Mouse (Mus musculus): Measurements from ENCODE around the gene Celf5. TPM values are rescaled to one million over a fixed set of nuclear protein-coding genes. Genes with fewer than 3 reads are reported as not detected.

The Celf5 gene
- polyA plus RNA-seq, 1 experiment from 2014 or later: 64.4 TPM

GRCm38 (mm10) chr10:81494260-81495041 lies 11.9 kb upstream of the Celf5 start:
- ATAC-seq (ENCODE audit: low read depth): no peak
- Histone ChIP-seq H3K9ac (replicated peaks; ENCODE audit: low read depth, low read length) (peak overlapping the region; percentile 76; the same call in 1 of the 2 replicates), H3K4me2 (ENCODE audit: low read depth, low read length) (peak overlapping the region; percentile 92; the same call in 1 of the 2 replicates), H3K27ac (ENCODE audit: low read depth, low read length) (no peak overlapping the region), H3K4me1 (ENCODE audit: control insufficient read depth, insufficient read depth, low read length) (peaks cover 19% of the 10 kb centered on the region), H3K27me3 (ENCODE audit: control insufficient read depth, insufficient read depth, low read length) (no peaks in the 10 kb centered on the region), H3K36me3 (ENCODE audit: control insufficient read depth, insufficient read depth, low read length) (peaks cover 26% of the 10 kb centered on the region), H3K9me3 (ENCODE audit: control insufficient read depth, low read length) (no peaks in the 10 kb centered on the region), H3K4me3 (ENCODE audit: low read depth, low read length) (no peak overlapping the region)
- WGBS: 88% methylated on average over 11 of the region's 11 CpGs

DNA sequence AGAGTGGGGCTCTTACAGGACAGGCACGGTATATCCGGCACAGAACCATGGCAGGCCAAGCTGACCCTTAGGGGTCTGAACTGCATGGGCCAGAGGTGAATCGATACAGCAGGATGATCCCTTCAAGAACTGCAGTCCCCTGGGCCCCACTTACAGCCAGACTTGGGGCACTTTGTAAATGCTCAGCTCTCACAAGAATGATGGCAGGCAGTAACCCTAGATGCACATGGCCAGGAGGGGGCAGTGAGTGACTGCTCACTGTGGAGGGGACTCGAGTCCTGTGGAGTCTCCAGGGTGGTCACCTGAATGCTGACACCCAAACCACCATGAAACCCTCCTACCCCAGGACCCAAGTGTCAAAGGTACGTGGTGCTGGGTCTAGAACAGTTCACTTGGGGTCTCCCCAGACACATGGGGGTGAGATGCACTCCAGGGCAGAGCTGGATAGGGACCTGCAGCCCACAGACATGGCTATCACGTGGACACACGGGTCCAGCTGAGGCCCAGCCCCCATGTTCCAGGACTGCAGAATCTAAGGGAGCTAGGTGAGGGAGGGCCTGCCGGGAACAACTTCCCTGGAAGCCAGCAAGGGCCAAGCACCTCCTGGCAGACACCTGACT lies 11.2 kb upstream of the Celf5 start:
- H3K9ac ChIP-seq (replicated peaks; ENCODE audit: low read depth, low read length): no peak overlapping the region
- ATAC-seq (ENCODE audit: low read depth): no peak
- peaks cover 33% of the 10 kb centered on the region for H3K36me3 ChIP-seq (ENCODE audit: control insufficient read depth, insufficient read depth, low read length)
- H3K9me3 ChIP-seq (ENCODE audit: control insufficient read depth, low read length): no peaks in the 10 kb centered on the region
- H3K27ac ChIP-seq (ENCODE audit: low read depth, low read length): no peak overlapping the region
- no peak overlapping the region for H3K4me2 ChIP-seq (ENCODE audit: low read depth, low read length)
- H3K4me3 ChIP-seq (ENCODE audit: low read depth, low read length): no peak overlapping the region
- H3K4me1 ChIP-seq (ENCODE audit: control insufficient read depth, insufficient read depth, low read length): peaks cover 19% of the 10 kb centered on the region
- WGBS: 89% methylated on average over 7 of the region's 8 CpGs
- H3K27me3 ChIP-seq (ENCODE audit: control insufficient read depth, insufficient read depth, low read length): no peaks in the 10 kb centered on the region

DNA sequence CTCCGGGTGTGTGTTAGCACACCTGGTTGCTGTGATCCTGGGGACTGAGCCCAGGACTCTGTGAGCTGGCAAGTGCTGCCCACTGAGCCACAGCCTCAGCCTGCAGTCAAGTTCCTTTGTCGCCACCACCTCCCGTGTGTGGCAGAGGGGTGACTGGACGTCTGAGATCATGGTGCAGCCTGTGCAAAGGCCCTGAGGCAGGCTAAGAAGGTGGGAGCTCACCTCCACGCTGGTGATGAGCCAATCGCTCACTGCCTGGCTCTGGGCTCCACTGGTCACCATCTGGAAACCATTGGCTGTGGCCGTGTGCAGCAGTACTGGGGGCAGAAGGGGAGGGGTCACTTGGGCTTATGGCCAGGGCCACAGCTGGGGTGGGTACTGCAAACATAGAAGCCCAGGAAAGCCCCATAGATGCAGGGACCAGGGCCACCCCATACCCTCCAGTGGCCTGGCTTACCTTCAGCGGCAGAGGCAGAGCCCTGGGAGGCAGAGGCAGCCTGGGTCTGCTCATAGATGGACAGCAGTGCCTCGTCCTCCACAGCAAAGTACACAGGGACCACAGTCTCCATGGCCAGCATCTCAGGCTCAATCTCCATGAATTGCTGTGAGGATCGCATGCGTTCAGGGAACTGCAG lies 10.2 kb upstream of the Celf5 start:
- Histone ChIP-seq H3K27me3 (ENCODE audit: control insufficient read depth, insufficient read depth, low read length) (no peaks in the 10 kb centered on the region), H3K4me3 (ENCODE audit: low read depth, low read length) (no peak overlapping the region), H3K27ac (ENCODE audit: low read depth, low read length) (no peak overlapping the region), H3K4me1 (ENCODE audit: control insufficient read depth, insufficient read depth, low read length) (peaks cover 19% of the 10 kb centered on the region), H3K9me3 (ENCODE audit: control insufficient read depth, low read length) (no peaks in the 10 kb centered on the region), H3K4me2 (ENCODE audit: low read depth, low read length) (no peak overlapping the region), H3K9ac (replicated peaks; ENCODE audit: low read depth, low read length) (no peak overlapping the region), H3K36me3 (ENCODE audit: control insufficient read depth, insufficient read depth, low read length) (peaks cover 42% of the 10 kb centered on the region)
- WGBS: 88% methylated on average over 11 of the region's 11 CpGs
- ATAC-seq (ENCODE audit: low read depth): no peak

DNA sequence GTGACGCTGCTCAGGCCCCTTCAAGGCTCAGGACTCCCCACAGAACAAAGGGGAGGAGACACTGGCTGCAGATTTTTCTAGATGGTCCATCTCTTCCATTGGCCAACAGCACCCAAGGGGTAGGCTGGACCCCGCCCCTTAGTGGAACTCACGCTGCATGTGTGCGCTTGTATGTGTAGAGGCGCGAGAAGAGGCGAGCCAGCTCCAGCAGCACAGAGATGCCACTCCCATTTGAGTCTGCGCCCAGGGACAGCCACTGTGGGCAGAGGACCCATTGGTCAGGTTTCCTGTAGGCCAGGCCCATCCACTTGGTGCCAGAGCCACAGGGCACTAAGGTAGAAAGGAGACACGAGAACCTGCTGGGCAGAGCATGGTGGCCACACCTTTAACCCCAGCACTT lies 8.5 kb upstream of the Celf5 start:
- no peaks in the 10 kb centered on the region for H3K27me3 ChIP-seq (ENCODE audit: control insufficient read depth, insufficient read depth, low read length)
- peaks cover 12% of the 10 kb centered on the region for H3K4me1 ChIP-seq (ENCODE audit: control insufficient read depth, insufficient read depth, low read length)
- ATAC-seq (ENCODE audit: low read depth): no peak
- peaks cover 55% of the 10 kb centered on the region for H3K36me3 ChIP-seq (ENCODE audit: control insufficient read depth, insufficient read depth, low read length)
- H3K4me2 ChIP-seq (ENCODE audit: low read depth, low read length): no peak overlapping the region
- H3K4me3 ChIP-seq (ENCODE audit: low read depth, low read length): no peak overlapping the region
- H3K9ac ChIP-seq (replicated peaks; ENCODE audit: low read depth, low read length): no peak overlapping the region
- H3K9me3 ChIP-seq (ENCODE audit: control insufficient read depth, low read length): no peaks in the 10 kb centered on the region
- WGBS: 93% methylated on average over 9 of the region's 9 CpGs
- no peak overlapping the region for H3K27ac ChIP-seq (ENCODE audit: low read depth, low read length)

DNA sequence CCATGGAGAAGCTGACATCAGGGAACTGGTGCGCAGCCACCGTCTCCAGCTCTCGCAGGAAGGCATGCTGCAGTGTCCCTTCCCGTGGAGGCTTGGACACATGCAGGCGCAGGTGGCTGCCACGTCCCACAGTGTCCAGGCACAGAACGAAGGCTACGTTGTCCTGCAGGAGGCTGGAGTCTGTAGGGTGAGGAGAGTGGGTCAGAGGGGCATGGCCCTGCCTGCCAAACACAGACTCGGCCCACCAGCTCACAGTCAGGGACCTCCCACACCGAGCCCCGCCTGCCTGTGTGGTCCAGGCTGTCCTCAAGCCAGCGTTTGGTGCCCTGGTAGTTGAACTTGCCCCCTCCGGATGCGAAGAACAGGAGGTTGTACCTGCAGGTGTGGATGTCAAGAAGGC lies 7.4 kb upstream of the Celf5 start:
- no peak overlapping the region for H3K4me3 ChIP-seq (ENCODE audit: low read depth, low read length)
- H3K4me1 ChIP-seq (ENCODE audit: control insufficient read depth, insufficient read depth, low read length): peaks cover 4% of the 10 kb centered on the region
- WGBS: 90% methylated on average over 14 of the region's 14 CpGs
- ATAC-seq (ENCODE audit: low read depth): no peak
- no peak overlapping the region for H3K9ac ChIP-seq (replicated peaks; ENCODE audit: low read depth, low read length)
- H3K27ac ChIP-seq (ENCODE audit: low read depth, low read length): no peak overlapping the region
- no peaks in the 10 kb centered on the region for H3K27me3 ChIP-seq (ENCODE audit: control insufficient read depth, insufficient read depth, low read length)
- peaks cover 55% of the 10 kb centered on the region for H3K36me3 ChIP-seq (ENCODE audit: control insufficient read depth, insufficient read depth, low read length)
- H3K9me3 ChIP-seq (ENCODE audit: control insufficient read depth, low read length): no peaks in the 10 kb centered on the region
- no peak overlapping the region for H3K4me2 ChIP-seq (ENCODE audit: low read depth, low read length)

DNA sequence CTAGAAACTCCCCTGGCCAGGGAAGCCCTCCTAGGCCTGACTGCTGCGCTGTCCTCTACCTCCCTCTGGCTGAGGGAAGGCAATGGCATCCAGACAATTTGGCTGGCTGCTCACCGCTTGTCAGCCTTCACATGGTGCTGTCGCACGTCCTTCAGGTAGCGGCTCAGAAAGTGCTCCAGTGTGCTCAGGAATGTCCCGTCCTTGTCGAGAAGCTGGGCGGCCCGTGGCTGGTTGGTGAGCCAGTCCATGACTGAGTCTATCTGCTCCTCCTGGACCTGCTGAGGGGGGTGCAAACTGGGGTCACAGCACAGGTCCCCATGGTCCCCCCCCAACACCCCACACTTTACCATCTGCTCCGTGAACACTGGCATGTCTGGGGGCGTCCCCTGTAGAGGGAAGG lies 5.6 kb upstream of the Celf5 start:
- H3K27me3 ChIP-seq (ENCODE audit: control insufficient read depth, insufficient read depth, low read length): no peaks in the 10 kb centered on the region
- WGBS: 91% methylated on average over 11 of the region's 11 CpGs

DNA sequence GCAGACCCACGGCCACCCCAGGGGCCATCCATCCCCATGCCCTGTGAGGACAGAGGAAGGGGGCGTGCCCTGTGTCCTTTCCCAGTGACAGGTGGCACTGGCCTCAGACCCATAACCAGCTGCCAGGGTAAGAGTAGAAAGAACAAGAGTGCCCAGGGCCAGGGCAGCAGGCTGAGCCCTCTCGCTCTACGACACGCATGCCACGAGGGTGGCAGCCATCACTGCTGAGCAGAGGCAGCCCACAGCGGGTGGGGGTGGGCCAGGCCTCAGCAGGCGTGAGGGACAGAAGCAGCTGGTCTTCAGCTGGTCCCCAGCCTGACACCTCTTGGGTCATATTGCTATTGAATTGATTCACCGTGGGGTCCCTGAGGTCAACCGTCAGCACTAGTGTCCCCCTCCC lies 4.0 kb upstream of the Celf5 start:
- 86% methylated on average over 10 of the region's 10 CpGs for WGBS
- Histone ChIP-seq H3K27me3 (ENCODE audit: control insufficient read depth, insufficient read depth, low read length) (peaks cover 2% of the 10 kb centered on the region; the same call in 1 of the 2 replicates), H3K4me3 (ENCODE audit: low read depth, low read length) (no peak overlapping the region), H3K4me2 (ENCODE audit: low read depth, low read length) (no peak overlapping the region), H3K4me1 (ENCODE audit: control insufficient read depth, insufficient read depth, low read length) (no peaks in the 10 kb centered on the region), H3K9me3 (ENCODE audit: control insufficient read depth, low read length) (no peaks in the 10 kb centered on the region), H3K36me3 (ENCODE audit: control insufficient read depth, insufficient read depth, low read length) (peaks cover 41% of the 10 kb centered on the region), H3K27ac (ENCODE audit: low read depth, low read length) (no peak overlapping the region), H3K9ac (replicated peaks; ENCODE audit: low read depth, low read length) (no peak overlapping the region)
- no peak for ATAC-seq (ENCODE audit: low read depth)

More for the DNA sequence above, 5.6 kb upstream of the Celf5 start:
- ATAC-seq (ENCODE audit: low read depth): no peak
- Histone ChIP-seq H3K4me3 (ENCODE audit: low read depth, low read length) (no peak overlapping the region), H3K9ac (replicated peaks; ENCODE audit: low read depth, low read length) (no peak overlapping the region), H3K27ac (ENCODE audit: low read depth, low read length) (no peak overlapping the region), H3K4me2 (ENCODE audit: low read depth, low read length) (no peak overlapping the region), H3K4me1 (ENCODE audit: control insufficient read depth, insufficient read depth, low read length) (no peaks in the 10 kb centered on the region), H3K36me3 (ENCODE audit: control insufficient read depth, insufficient read depth, low read length) (peaks cover 55% of the 10 kb centered on the region), H3K9me3 (ENCODE audit: control insufficient read depth, low read length) (no peaks in the 10 kb centered on the region)

- H3K27me3 ChIP-seq (ENCODE audit: control insufficient read depth, insufficient read depth, low read length): peaks cover 3% of the 10 kb centered on the region; the same call in 1 of the 2 replicates
- peaks cover 39% of the 10 kb centered on the region for H3K36me3 ChIP-seq (ENCODE audit: control insufficient read depth, insufficient read depth, low read length)
- H3K4me1 ChIP-seq (ENCODE audit: control insufficient read depth, insufficient read depth, low read length): peaks cover 6% of the 10 kb centered on the region
- 72% methylated on average over 7 of the region's 7 CpGs for WGBS
- H3K9me3 ChIP-seq (ENCODE audit: control insufficient read depth, low read length): no peaks in the 10 kb centered on the region
- H3K4me2 ChIP-seq (ENCODE audit: low read depth, low read length): no peak overlapping the region
- H3K27ac ChIP-seq (ENCODE audit: low read depth, low read length): no peak overlapping the region
- no peak overlapping the region for H3K9ac ChIP-seq (replicated peaks; ENCODE audit: low read depth, low read length)
- no peak for ATAC-seq (ENCODE audit: low read depth)
- H3K4me3 ChIP-seq (ENCODE audit: low read depth, low read length): no peak overlapping the region
These were observed 3.0 kb upstream of the Celf5 start for GRCm38 (mm10) chr10:81485479-81486018.

GRCm38 (mm10) chr10:81485060-81485449 lies 2.5 kb upstream of the Celf5 start:
- no peak overlapping the region; the same call in 1 of the 2 replicates for H3K9ac ChIP-seq (replicated peaks; ENCODE audit: low read depth, low read length)
- 12% methylated on average over 2 of the region's 2 CpGs for WGBS

More at GRCm38 (mm10) chr10:81485060-81485449, 2.5 kb upstream of the Celf5 start:
- no peak for ATAC-seq (ENCODE audit: low read depth)
- H3K27me3 ChIP-seq (ENCODE audit: control insufficient read depth, insufficient read depth, low read length): peaks cover 3% of the 10 kb centered on the region; the same call in 1 of the 2 replicates
- no peak overlapping the region for H3K4me2 ChIP-seq (ENCODE audit: low read depth, low read length)
- no peaks in the 10 kb centered on the region for H3K9me3 ChIP-seq (ENCODE audit: control insufficient read depth, low read length)
- peaks cover 34% of the 10 kb centered on the region for H3K36me3 ChIP-seq (ENCODE audit: control insufficient read depth, insufficient read depth, low read length)
- no peak overlapping the region for H3K27ac ChIP-seq (ENCODE audit: low read depth, low read length)
- peaks cover 11% of the 10 kb centered on the region for H3K4me1 ChIP-seq (ENCODE audit: control insufficient read depth, insufficient read depth, low read length)
- H3K4me3 ChIP-seq (ENCODE audit: low read depth, low read length): no peak overlapping the region

Data from neural tube, embryonic 14.5 days (tissue).